Mouse (Mus musculus): Measurements from ENCODE around the gene Rasgef1b.

The Rasgef1b gene

GRCm38 (mm10) chr5:99252203-99253135 is 476.4 kb downstream of the Rasgef1b start:
- DNase-seq (ENCODE audit: low spot score in 2 of 2), result peak; percentile 97

GRCm38 (mm10) chr5:99251379-99252202 is 477.3 kb downstream of the Rasgef1b start:
- DNase-seq (ENCODE audit: low spot score in 2 of 2), result peak; percentile 55 to 78

GRCm38 (mm10) chr5:99250820-99251219 is 478.0 kb downstream of the Rasgef1b start:
- no peak for DNase-seq (ENCODE audit: low spot score in 2 of 2)

GRCm38 (mm10) chr5:99248501-99248900 is 480.4 kb downstream of the Rasgef1b start:
- DNase-seq (ENCODE audit: low spot score in 2 of 2), result peak; percentile 98 to 99

- DNase-seq (ENCODE audit: low spot score in 2 of 2), result no peak
These were observed 480.9 kb downstream of the Rasgef1b start for GRCm38 (mm10) chr5:99247915-99248314.

- DNase-seq (ENCODE audit: low spot score in 2 of 2), result no peak
These were observed 481.4 kb downstream of the Rasgef1b start for GRCm38 (mm10) chr5:99247441-99247840.

GRCm38 (mm10) chr5:99246972-99247371 is 481.9 kb downstream of the Rasgef1b start:
- DNase-seq (ENCODE audit: low spot score in 2 of 2), result peak; percentile 42 to 70

GRCm38 (mm10) chr5:99241988-99242740 is 486.7 kb downstream of the Rasgef1b start:
- no peak for DNase-seq (ENCODE audit: low spot score in 2 of 2)

- DNase-seq (ENCODE audit: low spot score in 2 of 2), result no peak
These were observed 488.4 kb downstream of the Rasgef1b start for GRCm38 (mm10) chr5:99240501-99240900.

GRCm38 (mm10) chr5:99239677-99240076 is 489.2 kb downstream of the Rasgef1b start:
- DNase-seq (ENCODE audit: low spot score in 2 of 2), result no peak

GRCm38 (mm10) chr5:99238150-99238549 is 490.7 kb downstream of the Rasgef1b start:
- no peak for DNase-seq (ENCODE audit: low spot score in 2 of 2)

- no peak for DNase-seq (ENCODE audit: low spot score in 2 of 2)
These were observed 491.7 kb downstream of the Rasgef1b start for GRCm38 (mm10) chr5:99236888-99237752.

- DNase-seq (ENCODE audit: low spot score in 2 of 2), result no peak
These were observed 492.4 kb downstream of the Rasgef1b start for GRCm38 (mm10) chr5:99236431-99236830.

- no peak for DNase-seq (ENCODE audit: low spot score in 2 of 2)
These were observed 494.6 kb downstream of the Rasgef1b start for GRCm38 (mm10) chr5:99234275-99234674.

- no peak for DNase-seq (ENCODE audit: low spot score in 2 of 2)
These were observed 495.7 kb downstream of the Rasgef1b start for GRCm38 (mm10) chr5:99233176-99233575.

GRCm38 (mm10) chr5:99232410-99232809 is 496.5 kb downstream of the Rasgef1b start:
- DNase-seq (ENCODE audit: low spot score in 2 of 2), result no peak

- no peak for DNase-seq (ENCODE audit: low spot score in 2 of 2)
These were observed 498.4 kb downstream of the Rasgef1b start for GRCm38 (mm10) chr5:99230476-99230875.

- no peak for DNase-seq (ENCODE audit: low spot score in 2 of 2)
These were observed 501.5 kb downstream of the Rasgef1b start for GRCm38 (mm10) chr5:99227361-99227760.

GRCm38 (mm10) chr5:99224571-99225011 is 504.3 kb downstream of the Rasgef1b start:
- DNase-seq (ENCODE audit: low spot score in 2 of 2), result no peak

GRCm38 (mm10) chr5:99223869-99224498 is 504.9 kb downstream of the Rasgef1b start:
- no peak for DNase-seq (ENCODE audit: low spot score in 2 of 2)

Measured in frontal cortex, postnatal 36 days (tissue).